Mouse (Mus musculus) cortical plate, adult 2 months (tissue): ENCODE results near the gene Chst8.

ENCODE experiments used
- CTCF ChIP-seq: fragments of 200-500 bp; IDR thresholded peaks from 2 replicates; pipeline ENCODE4 v1.5.1; 2011; ENCODE audit warnings: mild to moderate bottlenecking, control low read depth, low read length; ENCODE audit not compliant: insufficient read depth; ENCODE audit errors: extremely low read depth
- POLR2A ChIP-seq: fragments of 200-500 bp; IDR thresholded peaks from 2 replicates; pipeline ENCODE4 v1.6.1; 2011; ENCODE audit warnings: mild to moderate bottlenecking, low read length, control low read depth; ENCODE audit not compliant: insufficient read depth; ENCODE audit errors: extremely low read depth

DNA sequence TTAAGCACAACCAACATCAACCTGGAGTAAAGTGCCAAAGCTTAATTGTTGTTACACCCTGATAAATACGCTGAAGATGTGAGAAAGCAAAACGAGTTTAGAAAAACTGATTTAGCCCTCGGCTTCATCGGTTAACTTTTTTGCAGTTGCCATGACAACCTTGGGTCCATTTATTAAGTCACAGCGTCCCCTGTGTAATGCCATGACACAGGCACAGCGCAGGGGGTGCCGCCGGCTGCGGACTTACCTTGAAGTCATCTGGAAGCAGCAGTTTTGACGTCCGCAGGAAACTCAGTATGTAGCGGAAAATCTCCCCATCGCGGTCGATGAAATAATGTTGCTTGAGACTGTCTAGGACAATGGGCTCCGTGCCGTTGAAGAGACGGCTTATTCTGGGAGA lies 167.9 kb downstream of the Chst8 start:
- TF ChIP-seq CTCF (no peak), POLR2A (no peak)
